Mouse (Mus musculus) testis, adult 2 months (tissue): ENCODE results near the gene Pnpla5.

Experiments used
- CTCF ChIP-seq: fragments of 200-500 bp; IDR thresholded peaks from 2 replicates; pipeline ENCODE4 v1.5.1; 2012; ENCODE audit warnings: low read depth, mild to moderate bottlenecking, inconsistent platforms, low read length, moderate library complexity; ENCODE audit not compliant: control insufficient read depth, insufficient read depth, insufficient replicate concordance
- POLR2A ChIP-seq: fragments of 200-500 bp; IDR thresholded peaks from 2 replicates; pipeline ENCODE4 v1.6.1; 2012; ENCODE audit warnings: low read depth, mild to moderate bottlenecking, inconsistent platforms, low read length, moderate library complexity; ENCODE audit not compliant: control insufficient read depth

DNA sequence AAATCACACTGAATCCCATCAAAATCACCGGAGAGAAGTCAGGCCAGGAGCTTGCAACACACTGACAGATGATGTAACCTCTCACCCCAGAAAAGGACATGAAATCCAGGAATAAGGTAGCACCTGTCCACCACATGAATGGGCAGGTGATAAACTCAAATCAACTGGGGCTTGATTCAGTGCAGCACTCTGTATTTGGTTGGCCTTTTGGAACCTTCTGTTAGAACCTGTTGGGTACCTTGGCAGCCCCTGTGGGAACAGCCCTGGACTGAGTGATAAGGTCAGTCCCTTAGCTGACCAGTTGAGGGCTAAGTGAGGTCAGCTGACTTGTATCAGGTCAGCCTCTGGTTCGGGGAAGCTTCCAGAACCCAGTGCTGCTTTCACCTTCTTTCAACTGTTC is 33.2 kb upstream of the Pnpla5 start:
- TF ChIP-seq CTCF: no peak
- TF ChIP-seq POLR2A: no peak
